Mouse (Mus musculus) midbrain, embryonic 12.5 days (tissue): ENCODE data around the gene Plac1. TPM values are rescaled to one million over a fixed set of nuclear protein-coding genes. Genes with fewer than 3 reads are reported as not detected.
"Not testable (repeated sequence)": the region's sequence is repeated elsewhere in the genome, so short reads cannot be mapped to it uniquely, and the experiment has no call there.

Experiments used
- ATAC-seq: fragments of 200-750 bp; cut with Nextera tagmentation; 2 replicates; pipeline ENCODE4 v1.8.0; 2017; ENCODE audit warnings: low read depth, moderate TSS enrichment, moderate library complexity; ENCODE audit not compliant: low FRiP score
- H3K27ac ChIP-seq: fragments of 300-500 bp; sonication (generic); replicated peaks from 2 replicates; pipeline ENCODE4 v1.5.1; 2016; ENCODE audit warnings: mild to moderate bottlenecking
- H3K27me3 ChIP-seq: fragments of 300-500 bp; sonication (generic); 2 replicates; pipeline ENCODE4 v1.6.1; 2016; ENCODE audit warnings: mild to moderate bottlenecking
- H3K36me3 ChIP-seq: fragments of 300-500 bp; sonication (generic); 2 replicates; pipeline ENCODE4 v1.6.1; 2016
- H3K4me1 ChIP-seq: fragments of 300-500 bp; sonication (generic); 2 replicates; pipeline ENCODE4 v1.6.1; 2016
- H3K4me2 ChIP-seq: fragments of 300-500 bp; sonication (generic); replicated peaks from 2 replicates; pipeline ENCODE4 v1.6.1; 2016; ENCODE audit warnings: mild to moderate bottlenecking, moderate library complexity
- H3K4me3 ChIP-seq: fragments of 300-500 bp; sonication (generic); 2 replicates; pipeline ENCODE4 v1.5.1; 2016; ENCODE audit warnings: mild to moderate bottlenecking
- H3K9ac ChIP-seq: fragments of 300-500 bp; sonication (generic); replicated peaks from 2 replicates; pipeline ENCODE4 v1.6.1; 2016; ENCODE audit warnings: mild to moderate bottlenecking, moderate library complexity
- H3K9me3 ChIP-seq: fragments of 300-500 bp; sonication (generic); 2 replicates; pipeline ENCODE4 v1.6.1; 2016; ENCODE audit warnings: mild to moderate bottlenecking
- WGBS: fragments of 180-500 bp; shearing (Covaris S2); methylation state at CpG from one replicate; pipeline ENCODE4 v1.1.7; 2016; 5-methylcytosine and 5-hydroxymethylcytosine counted together
- microRNA counts: library from miRNA; unstranded; fragments of <30 nt; microRNA quantifications from one replicate; lab custom pipeline; 2017
- microRNA-seq: library from miRNA; unstranded; fragments of <30 nt; microRNA quantifications from one replicate; pipeline ENCODE4, GENCODE M21; 2017
- polyA plus RNA-seq: library from polyadenylated mRNA; unstranded; fragments of >200 nt; fragmentation: Nextera tagmentation; extraction: Ambion mirVana; gene quantifications from 2 replicates; pipeline ENCODE4 v1.2.1, GENCODE M21; 2016

Plac1 gene
- polyA plus RNA-seq, 1 experiment from 2014 or later: 1.0 TPM

- no peaks in the 10 kb centered on the region for H3K27me3 ChIP-seq
- H3K36me3 ChIP-seq: no peaks in the 10 kb centered on the region
- H3K4me2 ChIP-seq: no peak overlapping the region
- no peak overlapping the region for H3K27ac ChIP-seq
- no peak overlapping the region for H3K4me3 ChIP-seq
- H3K4me1 ChIP-seq: no peaks in the 10 kb centered on the region
- WGBS: 92% methylated on average over 4 of the region's 4 CpGs
- H3K9ac ChIP-seq: no peak overlapping the region
- ATAC-seq: no peak
- H3K9me3 ChIP-seq: no peaks in the 10 kb centered on the region
Measured at GRCm38 (mm10) chrX:53038194-53038593, 201.7 kb downstream of the Plac1 start.

GRCm38 (mm10) chrX:53029559-53029958, 210.4 kb downstream of the Plac1 start:
- Histone ChIP-seq H3K36me3 (no peaks in the 10 kb centered on the region), H3K27ac (no peak overlapping the region), H3K9me3 (no peaks in the 10 kb centered on the region), H3K4me3 (no peak overlapping the region), H3K27me3 (no peaks in the 10 kb centered on the region), H3K4me2 (no peak overlapping the region), H3K4me1 (no peaks in the 10 kb centered on the region), H3K9ac (no peak overlapping the region)
- 77% methylated on average over 5 of the region's 5 CpGs for WGBS
- no peak for ATAC-seq

GRCm38 (mm10) chrX:53025471-53026223, 214.3 kb downstream of the Plac1 start:
- ATAC-seq: no peak
- H3K36me3 ChIP-seq: no peaks in the 10 kb centered on the region
- no peaks in the 10 kb centered on the region for H3K4me1 ChIP-seq
- H3K27ac ChIP-seq: no peak overlapping the region
- H3K27me3 ChIP-seq: no peaks in the 10 kb centered on the region
- no peak overlapping the region for H3K4me2 ChIP-seq
- no peak overlapping the region for H3K4me3 ChIP-seq
- WGBS: 76% methylated on average over 11 of the region's 11 CpGs
- no peak overlapping the region for H3K9ac ChIP-seq
- no peaks in the 10 kb centered on the region for H3K9me3 ChIP-seq

DNA sequence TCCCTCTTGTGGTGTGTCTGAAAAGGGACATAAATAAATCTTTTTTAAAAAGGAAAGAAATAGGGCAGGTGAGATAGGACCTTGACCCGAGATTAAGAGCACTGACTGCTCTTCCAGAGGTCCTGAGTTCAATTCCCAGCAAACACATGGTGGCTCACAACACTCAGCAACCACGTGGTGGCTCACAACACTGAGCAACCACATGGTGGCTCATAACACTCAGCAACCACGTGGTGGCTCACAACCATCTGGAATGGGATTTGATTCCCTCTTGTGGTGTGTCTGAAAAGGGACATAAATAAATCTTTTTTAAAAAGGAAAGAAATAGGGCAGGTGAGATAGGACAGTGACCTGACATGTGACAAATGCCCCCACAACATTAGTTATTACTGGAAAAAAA, 215.6 kb downstream of the Plac1 start:
- not testable (repeated sequence) for H3K9me3 ChIP-seq, H3K9ac ChIP-seq, H3K27me3 ChIP-seq, H3K4me2 ChIP-seq, H3K4me1 ChIP-seq, H3K36me3 ChIP-seq, H3K27ac ChIP-seq, ATAC-seq, H3K4me3 ChIP-seq
- WGBS: 26% methylated on average over 3 of the region's 3 CpGs

GRCm38 (mm10) chrX:53023021-53023420, 216.9 kb downstream of the Plac1 start:
- H3K9me3 ChIP-seq: no peaks in the 10 kb centered on the region
- no peak overlapping the region for H3K4me2 ChIP-seq
- H3K36me3 ChIP-seq: no peaks in the 10 kb centered on the region
- H3K9ac ChIP-seq: no peak overlapping the region
- no peak for ATAC-seq
- 88% methylated on average over 2 of the region's 2 CpGs for WGBS
- no peak overlapping the region for H3K27ac ChIP-seq
- no peaks in the 10 kb centered on the region for H3K27me3 ChIP-seq
- H3K4me3 ChIP-seq: no peak overlapping the region
- H3K4me1 ChIP-seq: no peaks in the 10 kb centered on the region

MicroRNAs encoded within 50 kb of the gene (microRNA counts, 519-probe panel; counts per million panel counts)
- 7,116 counts per million, percentile 80 among the panel's probes with 10 or more counts for microRNA mmu-miR-322 (lab: Ali Mortazavi, UCI)
- not detected for microRNA mmu-miR-351 (lab: Ali Mortazavi, UCI)
- microRNA mmu-miR-450a-3p (lab: Ali Mortazavi, UCI): not detected
- microRNA mmu-miR-450a-5p (lab: Ali Mortazavi, UCI): 4,525 counts per million, percentile 33 among the panel's probes with 10 or more counts
- not detected for microRNA mmu-miR-450b-3p (lab: Ali Mortazavi, UCI)
- microRNA mmu-miR-450b-5p (lab: Ali Mortazavi, UCI): not detected
- microRNA mmu-miR-503 (lab: Ali Mortazavi, UCI): not detected
- not detected for microRNA mmu-miR-542-3p (lab: Ali Mortazavi, UCI)
- 2,934 counts per million, percentile 8 among the panel's probes with 10 or more counts for microRNA mmu-miR-542-5p (lab: Ali Mortazavi, UCI)

Small RNAs within 50 kb of the gene (microRNA-seq; reads per million reads assigned to microRNA genes)
- gene Mir322: 13,238 reads per million, percentile 96 among the genes with 10 or more reads in this experiment
- gene Mir351: 3,284 reads per million, percentile 87 among the genes with 10 or more reads in this experiment
- gene Mir450-1: 9.3 reads per million, percentile 26 among the genes with 10 or more reads in this experiment
- gene Mir450-2: 3.5 reads per million, percentile 12 among the genes with 10 or more reads in this experiment
- 114 reads per million, percentile 53 among the genes with 10 or more reads in this experiment for gene Mir450b
- 331 reads per million, percentile 65 among the genes with 10 or more reads in this experiment for gene Mir503
- 361 reads per million, percentile 66 among the genes with 10 or more reads in this experiment for gene Mir542

Other genes with a start within 250 kb of the Plac1 start
- gene Fam122b, start 29.7 kb upstream of the Plac1 start, polyA plus RNA-seq: 5.1 and 6.5 TPM in 2 replicates
- not detected in 2 replicates for gene Fam122c, start 33.3 kb upstream of the Plac1 start, polyA plus RNA-seq
- 53.4 and 57.3 TPM in 2 replicates for gene Mospd1, start 130.4 kb upstream of the Plac1 start, polyA plus RNA-seq
- not detected in 2 replicates for gene Etd, start 194.8 kb upstream of the Plac1 start, polyA plus RNA-seq